Mouse (Mus musculus) bone marrow macrophage, adult 2 months (primary cell): ENCODE measurements at regions not wholly inside any gene's neighbourhood (a gene's known extent, or its start where the extent isn't known, plus 50 kb on each side); places are given as distances from the start of the nearest gene placed in this dataset.

Source experiments
- CTCF ChIP-seq: IDR thresholded peaks from 2 replicates; pipeline ENCODE4 v1.5.1; 2012; ENCODE audit warnings: low read depth, mild to moderate bottlenecking, low read length, moderate library complexity
- POLR2A ChIP-seq: IDR thresholded peaks from 2 replicates; pipeline ENCODE4 v1.6.1; 2012; ENCODE audit warnings: mild to moderate bottlenecking, low read depth, low read length, borderline replicate concordance

DNA sequence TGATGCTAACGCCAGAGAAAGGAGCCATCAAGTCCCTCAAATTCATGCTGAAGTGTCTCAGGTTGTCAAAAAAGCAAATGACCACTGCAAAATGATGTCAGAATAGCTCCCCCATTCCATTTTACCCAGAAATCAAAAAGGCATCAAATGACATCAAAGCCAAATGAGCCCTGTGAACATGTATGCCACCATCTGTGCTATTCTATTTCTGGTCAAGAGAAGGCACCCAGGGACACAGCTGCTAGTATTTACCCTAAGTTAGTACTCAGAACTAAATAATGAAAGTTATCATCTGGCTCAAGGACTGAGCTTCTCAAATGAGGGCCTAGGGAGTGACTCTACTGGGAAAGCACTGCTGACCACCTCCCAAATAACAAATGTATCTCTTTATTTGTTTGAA is 191.1 kb upstream of the Ahr start:
- TF ChIP-seq CTCF (no peak), POLR2A (no peak)
